Mouse (Mus musculus): ENCODE data around the gene Cdc25b. TPM values are rescaled to one million over a fixed set of nuclear protein-coding genes. Genes with fewer than 3 reads are reported as not detected.

Gene Cdc25b
- polyA plus RNA-seq, 1 experiment from 2014 or later, result 18.5 TPM

DNA sequence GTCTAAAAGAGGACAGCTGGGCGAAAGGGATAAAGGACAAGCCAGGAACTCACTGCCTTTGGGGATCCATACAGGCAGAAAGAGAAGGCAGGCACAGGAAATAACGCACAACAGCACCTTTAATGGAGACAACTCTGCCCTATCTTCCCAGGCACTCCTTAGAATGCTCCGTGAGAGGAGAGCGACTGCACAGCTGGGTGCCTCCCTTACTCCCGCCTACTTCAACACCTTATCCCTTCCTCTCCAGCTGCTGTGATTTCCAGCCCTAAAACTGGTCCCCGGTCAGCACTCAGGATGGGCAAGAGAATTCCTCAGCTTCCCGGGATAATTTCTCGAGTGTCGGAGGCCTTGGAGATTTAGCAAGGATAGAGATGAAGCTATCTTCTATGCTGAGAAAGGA, 15.8 kb upstream of the Cdc25b start:
- H3K4me3 ChIP-seq (ENCODE audit: low read depth, low read length), result no peak overlapping the region
- no peak for ATAC-seq
- peaks cover 23% of the 10 kb centered on the region for H3K27me3 ChIP-seq (ENCODE audit: control insufficient read depth, insufficient read depth, low read depth, low read length)
- WGBS, result 21% methylated on average over 9 of the region's 9 CpGs
- no peak overlapping the region for H3K9ac ChIP-seq (ENCODE audit: low read depth, low read length)
- peaks cover 3% of the 10 kb centered on the region; the same call in 1 of the 2 replicates for H3K36me3 ChIP-seq (ENCODE audit: control insufficient read depth, insufficient read depth, low read length)
- no peak overlapping the region for H3K27ac ChIP-seq (ENCODE audit: low read length)
- peak overlapping the region; percentile 22; the same call in 1 of the 2 replicates for H3K4me2 ChIP-seq (ENCODE audit: low read length)
- peaks cover 24% of the 10 kb centered on the region for H3K4me1 ChIP-seq (ENCODE audit: control insufficient read depth, insufficient read depth, low read length)
- H3K9me3 ChIP-seq (replicated peaks; ENCODE audit: control insufficient read depth, low read length, poor library complexity, severe bottlenecking), result no peaks in the 10 kb centered on the region

DNA sequence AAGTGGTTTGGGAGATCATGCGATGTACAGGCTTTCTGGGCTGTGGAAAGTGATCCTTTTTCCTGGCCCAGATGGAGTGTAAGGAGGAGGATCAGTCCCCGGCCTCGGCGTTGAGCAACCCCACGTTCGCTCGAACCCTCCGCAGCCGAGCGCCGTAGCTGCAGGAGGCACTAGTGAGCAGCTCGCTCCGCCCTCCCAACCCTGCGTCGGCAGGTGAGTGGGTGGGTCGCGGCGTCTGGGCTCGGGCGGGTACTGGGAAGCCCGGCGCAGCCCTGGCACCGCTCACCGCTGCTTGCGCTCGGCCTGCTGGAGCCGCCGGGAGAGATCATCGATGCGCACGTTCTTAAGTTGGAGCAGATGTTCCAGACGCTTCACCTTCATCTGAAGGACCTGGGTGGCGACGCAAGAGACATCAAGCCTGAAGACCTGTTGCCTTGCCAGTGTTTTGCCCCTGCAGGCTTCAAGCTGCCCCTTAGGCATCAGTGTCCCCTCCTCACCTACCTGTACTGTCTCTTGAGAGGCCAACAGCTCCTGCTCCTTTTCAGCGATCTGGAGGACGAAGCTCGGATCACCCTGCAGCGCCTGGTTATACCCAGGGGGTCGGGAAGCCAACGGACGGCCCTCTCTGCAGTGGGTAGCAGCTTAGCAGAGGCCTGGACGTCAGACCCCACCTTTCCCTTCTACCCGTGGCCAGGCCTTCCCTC, 15.2 kb upstream of the Cdc25b start:
- Histone ChIP-seq H3K4me2 (ENCODE audit: low read length) (peak overlapping the region; percentile 22), H3K36me3 (ENCODE audit: control insufficient read depth, insufficient read depth, low read length) (peaks cover 3% of the 10 kb centered on the region; the same call in 1 of the 2 replicates), H3K4me1 (ENCODE audit: control insufficient read depth, insufficient read depth, low read length) (peaks cover 30% of the 10 kb centered on the region), H3K27ac (ENCODE audit: low read length) (no peak overlapping the region), H3K27me3 (ENCODE audit: control insufficient read depth, insufficient read depth, low read depth, low read length) (peaks cover 23% of the 10 kb centered on the region), H3K9ac (ENCODE audit: low read depth, low read length) (no peak overlapping the region), H3K9me3 (replicated peaks; ENCODE audit: control insufficient read depth, low read length, poor library complexity, severe bottlenecking) (no peaks in the 10 kb centered on the region), H3K4me3 (ENCODE audit: low read depth, low read length) (no peak overlapping the region)
- WGBS, result 10% methylated on average over 43 of the region's 43 CpGs
- ATAC-seq, result no peak

DNA sequence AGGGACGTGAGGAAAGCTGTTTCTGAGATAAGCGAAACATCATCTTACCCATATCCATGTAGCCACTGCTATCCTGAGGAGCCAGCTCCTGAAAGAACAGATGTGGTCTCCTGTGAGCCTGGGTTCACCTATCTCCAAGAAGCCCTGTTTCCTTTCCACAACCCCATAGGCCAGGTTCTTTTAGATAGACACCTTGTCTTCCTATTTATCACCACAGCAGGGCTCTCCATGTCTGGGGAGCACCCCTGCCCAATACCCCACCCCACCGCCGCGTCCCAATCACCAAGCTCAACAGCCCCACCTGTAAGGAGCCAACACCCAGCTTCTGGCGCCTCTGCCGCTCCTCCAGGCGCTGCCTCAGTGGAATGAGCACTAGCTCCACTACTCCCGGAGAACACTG, 14.4 kb upstream of the Cdc25b start:
- Histone ChIP-seq H3K4me3 (ENCODE audit: low read depth, low read length) (no peak overlapping the region), H3K27ac (ENCODE audit: low read length) (no peak overlapping the region), H3K9me3 (replicated peaks; ENCODE audit: control insufficient read depth, low read length, poor library complexity, severe bottlenecking) (no peaks in the 10 kb centered on the region), H3K36me3 (ENCODE audit: control insufficient read depth, insufficient read depth, low read length) (peaks cover 3% of the 10 kb centered on the region; the same call in 1 of the 2 replicates), H3K4me1 (ENCODE audit: control insufficient read depth, insufficient read depth, low read length) (peaks cover 38% of the 10 kb centered on the region), H3K27me3 (ENCODE audit: control insufficient read depth, insufficient read depth, low read depth, low read length) (peaks cover 23% of the 10 kb centered on the region), H3K4me2 (ENCODE audit: low read length) (no peak overlapping the region), H3K9ac (ENCODE audit: low read depth, low read length) (no peak overlapping the region)
- WGBS, result 54% methylated on average over 9 of the region's 9 CpGs
- ATAC-seq, result no peak

DNA sequence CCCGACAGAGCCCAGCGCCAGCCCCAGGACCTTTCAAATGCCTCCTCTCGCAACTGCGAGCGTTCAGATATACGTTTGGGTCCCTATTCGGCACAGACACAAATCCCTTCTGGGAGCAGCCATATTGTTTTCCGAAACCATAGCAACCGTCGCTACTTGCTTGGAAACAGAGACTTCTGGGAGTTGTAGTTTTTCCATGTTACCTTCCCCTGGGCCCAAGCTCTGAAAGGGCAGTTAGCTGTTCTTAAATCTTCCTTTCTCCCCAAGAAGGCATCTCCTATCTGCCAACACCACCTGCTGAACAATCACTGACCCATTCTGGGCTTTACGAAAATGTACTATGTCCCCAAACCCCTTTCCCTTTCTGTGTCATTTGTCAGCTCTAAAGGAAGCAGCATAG, 12.0 kb upstream of the Cdc25b start:
- H3K9me3 ChIP-seq (replicated peaks; ENCODE audit: control insufficient read depth, low read length, poor library complexity, severe bottlenecking), result no peaks in the 10 kb centered on the region
- H3K36me3 ChIP-seq (ENCODE audit: control insufficient read depth, insufficient read depth, low read length), result peaks cover 3% of the 10 kb centered on the region; the same call in 1 of the 2 replicates
- peaks cover 54% of the 10 kb centered on the region for H3K4me1 ChIP-seq (ENCODE audit: control insufficient read depth, insufficient read depth, low read length)
- peak; percentile 63 for ATAC-seq
- H3K4me2 ChIP-seq (ENCODE audit: low read length), result peak overlapping the region; percentile 88
- peak overlapping the region; percentile 42 for H3K4me3 ChIP-seq (ENCODE audit: low read depth, low read length)
- peaks cover 23% of the 10 kb centered on the region for H3K27me3 ChIP-seq (ENCODE audit: control insufficient read depth, insufficient read depth, low read depth, low read length)
- WGBS, result 4% methylated on average over 11 of the region's 11 CpGs
- peak overlapping the region; percentile 42 for H3K9ac ChIP-seq (ENCODE audit: low read depth, low read length)
- H3K27ac ChIP-seq (ENCODE audit: low read length), result 0 out of 2 replicates have a peak overlapping the region, but pooled peaks have one; percentile 10

DNA sequence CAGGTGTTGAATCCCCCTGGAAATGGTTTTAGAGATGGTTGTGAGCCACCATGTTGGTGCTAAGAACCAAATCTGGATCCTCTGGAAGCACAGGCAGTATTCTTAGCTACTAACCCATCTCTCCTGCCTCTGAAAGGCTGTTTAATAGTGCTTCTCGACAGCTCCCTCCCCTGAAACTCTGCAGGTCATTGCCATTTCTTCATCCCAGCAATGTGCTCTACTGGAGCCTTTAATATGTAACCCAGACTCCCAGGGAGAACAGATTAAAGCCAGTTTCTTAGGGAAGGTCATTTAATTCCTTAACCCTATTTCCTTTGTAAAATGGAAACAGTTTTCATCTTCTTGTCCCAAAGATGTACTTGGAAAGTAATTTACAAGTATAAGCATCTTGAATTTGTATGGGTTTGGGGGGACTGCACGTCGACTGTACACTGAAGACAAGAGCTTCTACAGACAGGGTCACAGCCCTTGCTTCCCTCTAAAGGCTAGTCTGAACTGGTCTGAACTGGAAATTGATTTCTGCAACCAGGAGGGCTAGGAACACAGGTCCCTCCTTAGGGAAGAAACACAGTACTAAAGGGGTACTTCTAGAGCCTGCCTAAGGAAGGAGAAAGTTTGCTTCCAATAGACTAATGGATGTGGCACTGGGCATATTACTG, 11.3 kb upstream of the Cdc25b start:
- H3K9me3 ChIP-seq (replicated peaks; ENCODE audit: control insufficient read depth, low read length, poor library complexity, severe bottlenecking), result no peaks in the 10 kb centered on the region
- no peak overlapping the region for H3K4me2 ChIP-seq (ENCODE audit: low read length)
- H3K36me3 ChIP-seq (ENCODE audit: control insufficient read depth, insufficient read depth, low read length), result peaks cover 3% of the 10 kb centered on the region; the same call in 1 of the 2 replicates
- no peak overlapping the region for H3K4me3 ChIP-seq (ENCODE audit: low read depth, low read length)
- ATAC-seq, result no peak
- peaks cover 54% of the 10 kb centered on the region for H3K4me1 ChIP-seq (ENCODE audit: control insufficient read depth, insufficient read depth, low read length)
- WGBS, result 70% methylated on average over 3 of the region's 3 CpGs
- H3K27me3 ChIP-seq (ENCODE audit: control insufficient read depth, insufficient read depth, low read depth, low read length), result peaks cover 23% of the 10 kb centered on the region
- H3K27ac ChIP-seq (ENCODE audit: low read length), result no peak overlapping the region
- no peak overlapping the region for H3K9ac ChIP-seq (ENCODE audit: low read depth, low read length)

DNA sequence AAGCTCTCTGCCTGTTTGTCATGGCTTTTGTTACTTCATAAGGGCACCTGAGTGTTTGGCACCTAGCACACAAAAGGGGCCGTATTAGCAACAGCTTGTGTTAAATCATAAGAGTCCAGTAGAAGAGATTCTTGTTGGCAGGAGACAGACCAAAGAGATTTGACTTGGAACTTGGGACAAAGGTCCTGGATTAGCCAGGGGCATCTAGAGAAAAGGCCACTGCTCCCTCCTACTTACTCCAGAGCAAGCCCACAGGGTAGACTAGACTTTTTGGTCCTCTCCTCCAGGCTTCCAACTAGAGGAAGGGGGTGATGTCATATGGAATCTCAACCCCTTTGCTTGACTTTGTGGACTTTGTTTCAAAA, 10.8 kb upstream of the Cdc25b start:
- Histone ChIP-seq H3K27me3 (ENCODE audit: control insufficient read depth, insufficient read depth, low read depth, low read length) (peaks cover 20% of the 10 kb centered on the region), H3K36me3 (ENCODE audit: control insufficient read depth, insufficient read depth, low read length) (peaks cover under 1% of the 10 kb centered on the region; the same call in 1 of the 2 replicates), H3K27ac (ENCODE audit: low read length) (no peak overlapping the region), H3K4me3 (ENCODE audit: low read depth, low read length) (no peak overlapping the region), H3K4me1 (ENCODE audit: control insufficient read depth, insufficient read depth, low read length) (peaks cover 54% of the 10 kb centered on the region), H3K4me2 (ENCODE audit: low read length) (no peak overlapping the region), H3K9me3 (replicated peaks; ENCODE audit: control insufficient read depth, low read length, poor library complexity, severe bottlenecking) (no peaks in the 10 kb centered on the region), H3K9ac (ENCODE audit: low read depth, low read length) (no peak overlapping the region)
- no peak for ATAC-seq
- 92% methylated on average over 1 of the region's 1 CpGs for WGBS

DNA sequence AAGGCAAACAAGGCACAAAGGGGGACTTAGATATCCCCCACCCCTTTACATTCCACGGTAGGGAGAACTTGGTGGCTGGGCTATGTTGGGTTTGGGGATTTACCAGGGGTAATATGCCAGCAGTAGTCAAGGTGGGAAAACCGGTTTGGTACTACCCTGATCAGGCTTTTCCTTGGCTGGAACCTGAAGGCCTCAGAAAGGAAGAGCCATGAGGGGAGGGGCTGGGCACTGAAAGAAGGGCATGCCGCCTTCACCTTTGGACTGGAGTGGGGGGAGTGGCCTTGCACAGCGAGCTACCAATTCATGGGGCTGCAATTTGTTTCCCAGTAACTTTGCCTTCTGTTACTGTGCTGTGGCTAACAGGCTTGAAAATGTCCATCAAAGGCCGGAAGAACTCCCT, 10.3 kb upstream of the Cdc25b start:
- WGBS, result 65% methylated on average over 5 of the region's 5 CpGs
- no peak overlapping the region for H3K4me3 ChIP-seq (ENCODE audit: low read depth, low read length)
- peaks cover 54% of the 10 kb centered on the region for H3K4me1 ChIP-seq (ENCODE audit: control insufficient read depth, insufficient read depth, low read length)

DNA sequence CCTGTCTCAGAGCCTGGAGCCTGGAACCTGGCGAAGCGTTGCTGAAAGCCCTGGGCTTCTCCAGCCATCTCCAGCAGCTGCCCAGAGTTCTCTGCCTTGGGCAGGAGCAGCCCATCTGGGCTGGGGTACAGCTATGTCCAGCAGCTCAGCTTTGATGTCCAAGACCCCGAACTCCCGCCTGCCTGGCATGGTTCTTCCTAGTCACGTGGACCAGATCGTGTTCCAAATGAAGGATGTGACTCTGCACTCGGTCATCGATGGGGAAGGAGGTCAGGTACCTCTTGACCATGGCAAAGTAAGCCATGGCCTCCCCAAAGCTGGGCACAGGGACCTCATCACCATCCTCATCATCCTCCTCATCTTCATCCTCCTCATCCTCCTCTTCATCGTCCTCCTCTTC, 8.8 kb upstream of the Cdc25b start:
- peaks cover 54% of the 10 kb centered on the region for H3K4me1 ChIP-seq (ENCODE audit: control insufficient read depth, insufficient read depth, low read length)

More for the DNA sequence above, 10.3 kb upstream of the Cdc25b start:
- H3K36me3 ChIP-seq (ENCODE audit: control insufficient read depth, insufficient read depth, low read length), result no peaks in the 10 kb centered on the region
- no peak overlapping the region for H3K9ac ChIP-seq (ENCODE audit: low read depth, low read length)
- H3K4me2 ChIP-seq (ENCODE audit: low read length), result peak overlapping the region; percentile 24; the same call in 1 of the 2 replicates
- H3K9me3 ChIP-seq (replicated peaks; ENCODE audit: control insufficient read depth, low read length, poor library complexity, severe bottlenecking), result no peaks in the 10 kb centered on the region
- no peak for ATAC-seq
- H3K27ac ChIP-seq (ENCODE audit: low read length), result no peak overlapping the region
- H3K27me3 ChIP-seq (ENCODE audit: control insufficient read depth, insufficient read depth, low read depth, low read length), result peaks cover 17% of the 10 kb centered on the region

DNA sequence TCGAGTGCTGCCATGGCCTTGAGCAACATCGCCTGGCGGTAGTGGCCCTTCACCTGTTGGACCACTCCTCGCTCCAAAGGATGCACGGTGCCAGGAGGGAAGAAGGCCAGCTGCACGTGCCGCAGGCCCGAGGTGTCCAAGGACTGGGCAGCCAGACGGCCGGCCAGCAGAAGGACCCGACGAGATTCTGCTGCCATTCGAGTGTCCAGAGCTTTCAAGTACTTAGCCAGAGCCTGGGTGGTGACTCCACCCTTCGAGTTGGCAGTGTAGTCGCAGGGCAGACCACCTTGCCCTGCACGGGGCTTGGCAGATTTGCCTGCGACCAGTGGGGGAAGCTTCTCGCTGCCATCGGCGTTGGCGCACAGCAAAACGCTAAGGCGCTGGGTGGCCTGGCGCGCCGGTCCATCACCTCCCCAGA, 7.9 kb upstream of the Cdc25b start:
- peaks cover 49% of the 10 kb centered on the region for H3K4me1 ChIP-seq (ENCODE audit: control insufficient read depth, insufficient read depth, low read length)
- H3K36me3 ChIP-seq (ENCODE audit: control insufficient read depth, insufficient read depth, low read length), result no peaks in the 10 kb centered on the region
- peak overlapping the region; percentile 95 for H3K9ac ChIP-seq (ENCODE audit: low read depth, low read length)
- peak overlapping the region; percentile 97 for H3K27ac ChIP-seq (ENCODE audit: low read length)
- peak overlapping the region; percentile 91 for H3K4me3 ChIP-seq (ENCODE audit: low read depth, low read length)
- H3K9me3 ChIP-seq (replicated peaks; ENCODE audit: control insufficient read depth, low read length, poor library complexity, severe bottlenecking), result no peaks in the 10 kb centered on the region
- ATAC-seq, result peak; percentile 3; the same call in 1 of the 2 replicates
- WGBS, result 22% methylated on average over 26 of the region's 26 CpGs
- H3K4me2 ChIP-seq (ENCODE audit: low read length), result peak overlapping the region; percentile 100
- H3K27me3 ChIP-seq (ENCODE audit: control insufficient read depth, insufficient read depth, low read depth, low read length), result no peaks in the 10 kb centered on the region

More for the DNA sequence above, 8.8 kb upstream of the Cdc25b start:
- Histone ChIP-seq H3K4me3 (ENCODE audit: low read depth, low read length) (peak overlapping the region; percentile 91), H3K9me3 (replicated peaks; ENCODE audit: control insufficient read depth, low read length, poor library complexity, severe bottlenecking) (no peaks in the 10 kb centered on the region), H3K27ac (ENCODE audit: low read length) (no peak overlapping the region), H3K36me3 (ENCODE audit: control insufficient read depth, insufficient read depth, low read length) (no peaks in the 10 kb centered on the region), H3K9ac (ENCODE audit: low read depth, low read length) (peak overlapping the region; percentile 95), H3K27me3 (ENCODE audit: control insufficient read depth, insufficient read depth, low read depth, low read length) (peaks cover 5% of the 10 kb centered on the region; the same call in 1 of the 2 replicates), H3K4me2 (ENCODE audit: low read length) (peak overlapping the region; percentile 100)
- WGBS, result 85% methylated on average over 9 of the region's 9 CpGs
- no peak for ATAC-seq
